Mouse (Mus musculus) hematopoietic stem cell, adult 5-6 weeks (primary cell): Measurements from ENCODE around the gene Jsrp1. TPM values are rescaled to one million over a fixed set of nuclear protein-coding genes. Genes with fewer than 3 reads are reported as not detected.

Experiments used
- ATAC-seq, 2 experiments: fragments of 125-278 bp in 1 of 2; replicated peaks in 1 of 2; 2 replicates each; pipeline ENCODE4 v1.8.0; 2016 to 2017; ENCODE audit warnings: inconsistent platforms in 2 of 2, mild to moderate bottlenecking in 2 of 2, moderate number of reproducible peaks in 2 of 2, low read depth in 1 of 2, moderate TSS enrichment in 1 of 2; ENCODE audit not compliant: low FRiP score in 2 of 2, poor library complexity in 2 of 2, severe bottlenecking in 2 of 2, insufficient read depth in 1 of 2, low TSS enrichment in 1 of 2
- total RNA-seq: library from RNA; stranded (forward); fragments of 172-1452, 232-1000 nt; gene quantifications from 2 replicates; pipeline ENCODE4 v1.2.3, GENCODE M21; 2017

Jsrp1 gene
- total RNA-seq, 1 experiment from 2014 or later = 0.50 TPM

- ATAC-seq = no peak
Measured at GRCm38 (mm10) chr10:80802204-80802912, 10.9 kb downstream of the Jsrp1 start.

- ATAC-seq = no peak
Measured at GRCm38 (mm10) chr10:80799070-80799566, 14.2 kb downstream of the Jsrp1 start.

GRCm38 (mm10) chr10:80798150-80799006, 14.9 kb downstream of the Jsrp1 start, which contains the start of the genes Sf3a2 and Plekhj1:
TSS of gene Sf3a2 (plus strand) at chr10:80798198.
TSS of gene Plekhj1 (minus strand) at chr10:80798626.
- peak; percentile 84 to 90 for ATAC-seq

DNA sequence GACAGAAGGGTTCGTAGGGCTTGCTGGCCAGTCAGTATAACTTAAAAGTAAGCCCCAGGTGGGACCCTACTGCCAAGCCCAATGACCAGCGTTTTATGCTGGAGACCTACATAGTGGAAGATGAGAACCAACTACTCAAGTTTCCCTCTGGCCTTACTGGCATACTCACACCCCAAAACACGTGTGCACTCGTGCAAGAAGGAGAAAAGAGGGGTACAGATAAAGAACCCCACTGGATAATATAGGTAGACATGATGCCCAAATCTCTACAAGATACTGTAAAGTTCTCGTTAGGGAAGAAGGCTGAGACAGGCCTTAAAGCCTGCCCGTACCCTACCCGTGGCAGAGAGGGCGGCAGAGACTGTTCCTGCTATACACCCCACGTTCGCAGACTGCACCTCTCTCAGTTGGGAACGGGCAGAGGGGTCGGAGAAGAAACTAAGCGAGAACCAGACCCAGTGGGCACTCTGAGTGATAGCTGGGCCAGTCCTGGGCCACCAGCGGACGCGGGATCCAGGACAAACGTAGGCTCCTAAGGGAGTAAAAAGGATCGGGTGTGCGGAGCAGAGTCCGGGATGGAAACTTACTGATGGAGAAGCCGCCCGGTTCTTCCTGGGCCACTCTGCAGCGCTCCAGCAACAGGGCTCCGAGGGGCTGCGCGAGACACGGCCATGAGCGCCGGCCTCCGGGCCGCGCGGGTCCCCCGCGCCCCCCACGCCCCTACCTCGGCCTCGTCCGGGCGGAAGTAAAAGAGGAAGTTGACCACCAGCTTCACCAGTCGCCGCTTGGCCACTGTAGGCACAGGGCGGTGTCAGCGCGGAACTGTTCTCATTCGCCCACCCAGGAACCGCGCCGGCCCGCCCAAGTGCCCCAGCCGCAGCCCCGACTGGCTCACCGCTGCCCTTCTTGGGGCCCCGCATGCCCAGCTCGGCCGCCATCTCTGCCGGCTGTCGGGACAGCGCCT, 15.8 kb downstream of the Jsrp1 start:
- ATAC-seq = peak; percentile 5 to 37; a peak in 2 of 4 replicates

GRCm38 (mm10) chr10:80796307-80796848, 16.9 kb downstream of the Jsrp1 start:
- ATAC-seq = no peak

DNA sequence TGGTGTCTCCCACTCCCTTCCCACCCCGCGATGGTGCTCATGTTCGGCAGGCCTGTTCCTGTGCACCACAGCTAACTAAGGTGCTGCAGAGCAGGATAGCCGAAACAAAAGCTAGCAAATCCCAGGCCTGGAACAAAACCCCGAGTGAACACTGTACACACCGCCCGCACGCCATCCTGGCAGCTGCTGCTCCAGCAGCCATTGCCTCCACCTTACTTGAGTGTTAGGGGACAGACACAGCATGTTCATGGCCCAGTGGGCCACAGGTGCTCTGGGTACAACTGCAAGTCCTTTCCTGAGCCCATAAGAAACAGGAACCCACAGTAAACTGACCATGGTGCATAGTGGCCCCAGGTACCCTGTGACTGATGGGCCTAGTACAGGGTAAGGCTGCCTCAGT, 18.5 kb downstream of the Jsrp1 start:
- no peak for ATAC-seq

DNA sequence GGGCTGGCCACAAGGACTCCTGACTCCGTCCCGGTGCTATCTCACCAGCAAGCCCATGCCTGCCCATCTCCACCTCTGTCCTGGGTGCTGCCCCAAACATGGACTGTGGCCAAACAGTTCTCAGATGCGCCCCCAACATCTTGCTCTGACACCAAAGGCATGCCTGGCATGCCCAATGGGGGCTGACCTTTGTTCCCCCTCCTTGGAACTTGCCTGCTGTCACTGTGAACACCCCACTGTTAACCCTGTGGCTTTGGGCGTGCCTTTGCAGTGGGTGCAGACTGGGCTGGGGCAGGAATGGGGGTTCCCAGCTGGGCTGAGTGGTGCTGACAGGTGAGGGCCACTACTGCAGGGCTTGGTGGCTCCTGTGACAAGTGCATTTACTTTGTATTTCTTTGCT, 19.5 kb downstream of the Jsrp1 start:
- no peak for ATAC-seq

DNA sequence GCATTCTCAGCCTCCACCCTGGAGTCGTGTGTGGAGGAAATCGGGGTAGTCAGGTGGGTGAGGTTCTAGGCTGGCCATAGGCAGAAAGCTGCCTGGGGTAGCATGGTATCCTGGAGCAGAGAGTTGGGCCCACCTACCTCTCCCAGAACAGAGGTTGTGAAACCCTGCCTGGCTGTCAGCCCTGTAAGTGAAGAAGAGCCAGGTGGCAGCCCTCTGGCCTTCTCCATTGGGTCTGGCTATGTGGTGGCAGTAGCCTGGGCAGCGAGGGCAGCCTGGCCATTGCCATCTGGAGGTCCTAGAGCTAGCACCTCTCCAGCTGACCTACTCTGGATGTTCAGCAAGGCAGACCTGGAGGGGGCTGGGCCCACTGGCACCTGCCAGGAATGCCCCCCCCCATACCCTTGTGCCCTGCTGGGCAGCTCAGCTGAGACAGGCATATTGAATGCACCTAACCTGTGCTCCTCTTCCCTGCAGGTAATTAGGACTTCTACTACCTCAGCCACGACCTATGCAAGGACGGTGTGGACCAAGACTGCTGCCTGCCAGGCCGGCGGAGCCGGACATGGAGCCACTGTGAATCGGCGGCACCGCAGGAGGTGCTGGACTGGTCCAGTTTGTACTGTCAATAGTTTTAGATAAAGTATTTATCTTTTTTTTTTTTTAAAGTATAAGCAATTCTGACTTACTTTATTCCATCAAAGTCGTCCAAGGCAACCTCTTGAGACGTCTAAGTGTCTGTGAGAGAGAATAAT, 20.1 kb downstream of the Jsrp1 start:
- ATAC-seq = 0 out of 4 replicates have a peak, but pooled peaks of 1 of the 2 experiments have one; percentile 4

GRCm38 (mm10) chr10:80792175-80793032, 20.9 kb downstream of the Jsrp1 start:
- ATAC-seq = peak; percentile 55 to 56

DNA sequence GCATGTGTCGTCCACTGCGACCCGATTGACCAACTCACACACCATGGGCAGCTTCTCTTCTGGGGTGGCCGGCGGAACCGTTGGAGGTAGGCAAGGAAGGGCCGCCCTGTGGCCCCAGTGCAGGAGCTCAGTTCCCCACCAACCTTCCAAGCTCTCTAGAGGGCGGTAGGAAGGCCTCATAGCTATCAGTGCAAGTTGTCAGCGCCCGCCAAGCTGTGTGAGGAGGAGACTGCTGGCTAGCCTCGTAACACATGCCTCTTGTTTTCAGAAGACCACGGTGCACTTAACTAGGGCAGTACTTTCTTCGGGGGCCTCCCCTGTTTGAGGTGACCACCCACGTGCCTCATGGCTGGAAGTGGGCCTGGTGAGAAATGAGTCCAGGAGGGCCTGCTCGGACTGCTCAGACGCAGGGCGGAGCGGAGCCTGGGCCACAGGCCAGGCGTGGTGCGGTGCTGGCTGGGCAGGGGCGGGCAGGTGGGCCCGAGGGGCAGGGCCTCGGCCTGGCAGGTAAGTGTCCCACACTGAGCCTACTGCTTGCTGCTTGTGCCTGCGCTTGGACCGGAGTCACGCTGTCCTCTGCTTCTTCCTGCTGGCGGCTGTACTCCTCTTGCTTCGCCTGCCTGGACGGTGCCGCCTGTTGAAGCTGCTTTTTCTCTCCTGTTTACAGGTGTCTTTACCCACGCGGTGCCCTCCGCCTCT, 21.7 kb downstream of the Jsrp1 start:
- ATAC-seq = no peak

DNA sequence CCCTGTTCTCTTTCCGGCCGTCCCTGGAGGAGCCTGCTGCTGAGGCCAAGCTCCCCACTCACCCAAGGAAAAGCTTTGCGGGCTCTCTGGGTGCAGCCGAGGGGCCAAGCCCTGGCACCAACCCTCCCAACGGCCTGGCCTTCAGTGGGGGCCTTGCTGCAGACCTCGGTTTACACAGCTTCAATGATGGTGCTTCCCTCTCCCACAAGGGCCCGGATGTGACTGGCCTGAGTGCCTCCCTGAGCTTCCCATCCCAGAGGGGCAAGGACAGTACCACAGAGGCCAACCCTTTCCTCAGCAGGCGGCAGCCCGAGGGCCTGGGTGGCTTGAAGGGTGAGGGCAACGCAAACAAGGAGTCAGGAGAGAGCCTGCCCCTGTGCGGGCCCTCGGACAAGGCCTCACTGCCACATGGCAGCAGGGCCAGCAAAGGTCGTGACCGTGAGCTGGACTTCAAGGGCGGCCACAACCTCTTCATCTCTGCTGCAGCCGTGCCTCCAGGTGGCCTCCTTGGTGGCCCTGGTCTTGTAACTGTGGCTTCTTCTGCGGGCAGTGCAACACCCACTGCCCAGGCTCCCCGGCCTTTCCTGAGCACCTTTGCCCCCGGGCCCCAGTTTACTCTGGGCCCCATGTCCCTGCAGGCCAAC, 22.4 kb downstream of the Jsrp1 start:
- ATAC-seq = no peak

GRCm38 (mm10) chr10:80787517-80787916, 25.8 kb downstream of the Jsrp1 start:
- no peak for ATAC-seq

- ATAC-seq = no peak
Measured at GRCm38 (mm10) chr10:80785963-80786362, 27.3 kb downstream of the Jsrp1 start.

GRCm38 (mm10) chr10:80784871-80785270, 28.4 kb downstream of the Jsrp1 start:
- ATAC-seq = no peak

- no peak for ATAC-seq
Measured at GRCm38 (mm10) chr10:80784302-80784701, 29.0 kb downstream of the Jsrp1 start.
